Mouse (Mus musculus) stomach, postnatal 0 days (tissue): Measurements from ENCODE around the gene Ap1g2. TPM values are rescaled to one million over a fixed set of nuclear protein-coding genes. Genes with fewer than 3 reads are reported as not detected.

ENCODE experiments used
- ATAC-seq: fragments of 200-750 bp; cut with Nextera tagmentation; 2 replicates; pipeline ENCODE4 v1.8.0; 2017; ENCODE audit not compliant: low FRiP score, low TSS enrichment
- DNase-seq: peaks from one replicate; pipeline ENCODE4 v3.0.0-alpha.2; 2016; ENCODE audit warnings: low spot score
- H3K27ac ChIP-seq: fragments of 300-500 bp; sonication (generic); replicated peaks from 2 replicates; pipeline ENCODE4 v1.5.1; 2014; ENCODE audit warnings: mild to moderate bottlenecking, control low read depth
- H3K27me3 ChIP-seq: fragments of 300-500 bp; sonication (generic); 2 replicates; pipeline ENCODE4 v1.6.1; 2014; ENCODE audit warnings: low read length; ENCODE audit not compliant: control insufficient read depth, insufficient read depth
- H3K36me3 ChIP-seq: fragments of 300-500 bp; sonication (generic); 2 replicates; pipeline ENCODE4 v1.6.1; 2014; ENCODE audit warnings: low read length, mixed read lengths; ENCODE audit not compliant: control insufficient read depth, insufficient read depth
- H3K4me1 ChIP-seq: fragments of 300-500 bp; sonication (generic); replicated peaks from 2 replicates; pipeline ENCODE4 v1.6.1; 2014; ENCODE audit warnings: antibody characterized with exemption; ENCODE audit not compliant: control insufficient read depth, insufficient read depth
- H3K4me2 ChIP-seq: fragments of 300-500 bp; sonication (generic); replicated peaks from 2 replicates; pipeline ENCODE4 v1.6.1; 2014; ENCODE audit warnings: low read depth, mild to moderate bottlenecking, control low read depth, moderate library complexity
- H3K4me3 ChIP-seq: fragments of 300-500 bp; sonication (generic); 2 replicates; pipeline ENCODE4 v1.5.1; 2014; ENCODE audit warnings: low read depth, low read length, control low read depth
- H3K9ac ChIP-seq: fragments of 300-500 bp; sonication (generic); 2 replicates; pipeline ENCODE4 v1.6.1; 2014; ENCODE audit warnings: mild to moderate bottlenecking, low read length, control low read depth, mixed read lengths
- H3K9me3 ChIP-seq: fragments of 300-500 bp; sonication (generic); 2 replicates; pipeline ENCODE4 v1.6.1; 2016; ENCODE audit warnings: low read length; ENCODE audit not compliant: control insufficient read depth
- CTCF ChIP-seq: IDR thresholded peaks from 2 replicates; pipeline ENCODE4 v1.5.1; 2016; ENCODE audit warnings: antibody characterized with exemption, low read depth, mild to moderate bottlenecking, moderate library complexity
- EP300 ChIP-seq: optimal IDR thresholded peaks from 2 replicates; pipeline ENCODE3; 2016; ENCODE audit warnings: antibody characterized with exemption
- WGBS: fragments of 180-500 bp; shearing (Covaris S2); extraction: QIAGEN DNeasy Blood & Tissue Kit; methylation state at CpG from one replicate; pipeline ENCODE4 v1.1.7; 2014; 5-methylcytosine and 5-hydroxymethylcytosine counted together
- polyA plus RNA-seq: library from polyadenylated mRNA; unstranded; fragments of >200 nt; fragmentation: Nextera tagmentation; extraction: Ambion mirVana; gene quantifications from 2 replicates; pipeline ENCODE4 v1.2.1, GENCODE M21; 2015

Ap1g2 gene
- polyA plus RNA-seq, 1 experiment from 2014 or later = 26.4 TPM

DNA sequence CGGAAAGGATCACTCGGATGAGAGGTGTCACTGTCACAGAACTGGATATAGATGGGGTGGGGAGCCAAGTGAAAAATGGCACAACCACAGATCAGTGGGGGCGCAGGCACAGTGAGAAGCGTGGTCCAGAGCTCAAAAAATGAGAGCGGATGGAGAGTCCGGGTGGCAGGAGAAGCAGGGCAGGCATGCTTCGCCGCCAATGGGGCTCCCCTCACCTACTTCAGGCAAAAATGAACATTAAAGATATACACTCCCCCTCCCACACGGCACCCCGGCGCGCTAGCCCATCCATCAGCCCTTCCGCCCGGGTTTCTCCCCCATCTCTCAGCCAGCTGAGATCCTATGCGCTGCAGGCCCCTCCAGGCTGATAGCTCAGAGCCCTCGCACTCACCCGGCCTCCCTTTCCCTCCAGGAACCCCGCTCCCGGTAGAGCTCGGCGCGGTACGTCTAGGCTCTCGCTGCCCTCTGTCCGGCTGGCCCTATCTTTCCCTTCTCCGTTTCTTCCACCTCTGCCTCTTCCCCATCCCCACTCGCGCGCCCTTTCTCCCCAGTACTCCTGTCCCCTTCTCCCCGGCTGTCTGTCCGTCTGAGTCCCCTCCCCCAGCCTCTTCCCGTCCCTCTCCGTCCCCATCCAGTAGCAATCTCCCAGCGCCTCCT, 15.1 kb downstream of the Ap1g2 start:
- H3K4me1 ChIP-seq = peaks cover 7% of the 10 kb centered on the region
- no peak overlapping the region; the same call in none of the 2 replicates for H3K27ac ChIP-seq
- peak overlapping the region; percentile 58 for H3K4me3 ChIP-seq
- peak overlapping the region; percentile 56 for H3K9ac ChIP-seq
- H3K27me3 ChIP-seq = no peaks in the 10 kb centered on the region
- DNase-seq (peak; percentile 40), ATAC-seq (no peak)
- no peak for TF ChIP-seq EP300
- no peak for TF ChIP-seq CTCF
- WGBS = 7% methylated on average over 32 of the region's 34 CpGs
- H3K4me2 ChIP-seq = peak overlapping the region; percentile 80
- H3K9me3 ChIP-seq = no peaks in the 10 kb centered on the region
- H3K36me3 ChIP-seq = no peaks in the 10 kb centered on the region

DNA sequence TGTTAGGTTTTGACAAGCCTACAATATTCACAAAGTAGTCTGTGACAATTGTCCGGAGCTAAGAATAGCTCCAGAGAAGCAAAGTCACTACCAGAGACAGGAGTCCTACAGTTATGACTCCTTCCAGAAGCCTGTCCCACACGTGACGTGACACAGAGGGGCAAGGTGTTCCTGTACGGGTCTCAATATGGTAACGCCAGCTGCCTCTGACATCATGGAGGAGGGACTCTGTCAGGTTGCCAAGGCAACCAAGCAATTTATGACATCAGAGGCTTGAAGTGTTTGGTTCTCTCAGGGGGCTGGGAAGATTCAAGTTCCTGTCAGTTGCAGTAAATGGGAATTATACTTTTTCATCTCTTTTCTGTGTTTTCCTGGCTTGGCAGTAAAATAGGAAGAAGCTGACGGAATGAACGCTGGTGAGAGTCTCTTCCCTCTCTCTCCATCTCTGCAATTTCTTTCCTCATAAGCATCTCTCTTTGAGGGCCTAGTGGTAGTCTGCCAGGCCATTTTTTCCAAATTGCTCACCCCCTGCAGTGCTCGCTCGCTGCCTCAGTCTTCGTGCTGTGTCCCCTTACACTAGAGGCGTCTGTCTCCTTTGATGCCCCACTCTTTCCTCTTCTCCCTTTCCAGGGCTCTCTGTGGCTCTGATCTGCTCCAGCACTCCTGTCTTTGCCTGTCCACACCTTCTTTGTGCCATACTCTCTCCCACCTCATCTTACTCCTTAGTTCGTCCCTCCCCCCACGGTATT, 17.0 kb downstream of the Ap1g2 start:
- ATAC-seq (no peak), DNase-seq (no peak)
- WGBS = 69% methylated on average over 13 of the region's 13 CpGs
- H3K4me3 ChIP-seq = no peak overlapping the region
- no peak overlapping the region for H3K4me2 ChIP-seq
- no peaks in the 10 kb centered on the region for H3K4me1 ChIP-seq
- H3K9ac ChIP-seq = no peak overlapping the region
- H3K27me3 ChIP-seq = no peaks in the 10 kb centered on the region
- H3K36me3 ChIP-seq = no peaks in the 10 kb centered on the region
- TF ChIP-seq CTCF (no peak), EP300 (no peak)
- no peak overlapping the region for H3K27ac ChIP-seq
- H3K9me3 ChIP-seq = no peaks in the 10 kb centered on the region

DNA sequence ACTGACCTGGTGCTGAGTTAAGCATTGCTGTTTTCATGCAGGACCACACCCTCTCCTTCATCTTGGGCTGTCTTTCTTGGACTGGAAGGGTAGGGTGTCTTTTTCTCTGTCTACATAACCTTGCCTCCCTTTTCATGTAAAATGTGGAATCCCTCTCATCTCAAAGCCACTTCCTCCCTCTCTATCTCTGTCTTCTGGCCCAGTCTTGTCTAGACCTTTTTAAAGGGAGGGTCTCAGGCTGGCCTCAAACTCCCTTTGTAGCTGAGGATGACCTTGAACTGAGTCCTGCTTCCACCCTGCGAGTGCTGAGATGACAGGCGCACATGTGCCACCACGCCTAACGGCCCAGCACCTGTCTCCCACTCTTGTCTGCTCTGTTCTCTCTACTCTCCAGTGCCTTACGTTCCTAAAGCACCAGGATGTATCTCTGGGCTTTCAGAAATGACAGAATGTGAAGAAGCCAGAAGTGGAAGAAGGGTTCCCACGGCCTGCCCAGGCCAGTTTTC, 20.3 kb downstream of the Ap1g2 start:
- TF ChIP-seq CTCF (no peak), EP300 (no peak)

DNA sequence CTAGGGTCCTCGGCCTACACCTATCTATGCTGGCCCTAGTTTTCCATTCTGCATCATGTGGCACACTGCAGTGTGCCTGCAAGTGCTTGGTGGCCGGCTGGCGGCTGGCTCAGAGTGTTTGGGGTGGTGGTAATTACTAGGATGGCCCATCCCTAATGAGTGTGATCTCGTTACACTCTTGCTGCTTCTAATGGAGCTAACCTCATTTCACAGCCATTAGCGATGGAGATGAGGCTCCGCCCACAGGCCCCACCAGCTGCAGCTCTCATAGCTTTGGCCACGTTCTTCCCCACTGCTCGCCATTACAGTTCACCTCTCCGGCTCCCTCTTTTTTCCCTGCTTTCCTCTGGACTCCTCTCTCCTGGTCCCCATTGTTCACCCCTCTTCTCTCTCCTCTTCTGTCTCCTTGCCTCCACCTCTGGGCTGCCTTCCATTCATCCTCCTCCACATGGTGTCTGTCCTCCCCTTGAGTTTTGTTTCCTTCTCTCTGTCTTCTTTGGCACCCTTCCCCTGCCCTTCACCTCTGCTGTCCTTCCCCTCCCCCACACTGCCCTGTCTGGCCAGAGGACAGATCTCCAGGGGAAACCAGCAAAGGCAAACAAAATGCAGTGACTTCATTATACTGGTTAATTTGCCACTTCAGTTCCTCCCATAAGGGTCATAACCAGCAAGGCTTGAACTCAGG, 20.9 kb downstream of the Ap1g2 start:
- 66% methylated on average over 9 of the region's 9 CpGs for WGBS
- H3K9me3 ChIP-seq = no peaks in the 10 kb centered on the region
- no peak overlapping the region for H3K4me3 ChIP-seq
- DNase-seq = no peak
- no peaks in the 10 kb centered on the region for H3K36me3 ChIP-seq
- H3K27ac ChIP-seq = no peak overlapping the region
- TF ChIP-seq CTCF (no peak), EP300 (no peak)
- no peak overlapping the region for H3K4me2 ChIP-seq
- H3K9ac ChIP-seq = no peak overlapping the region
- no peaks in the 10 kb centered on the region for H3K27me3 ChIP-seq
- H3K4me1 ChIP-seq = no peaks in the 10 kb centered on the region
- no peak for ATAC-seq

More for the DNA sequence above, 20.3 kb downstream of the Ap1g2 start:
- Histone ChIP-seq H3K4me2 (no peak overlapping the region), H3K9me3 (no peaks in the 10 kb centered on the region), H3K9ac (no peak overlapping the region), H3K27me3 (no peaks in the 10 kb centered on the region), H3K4me3 (no peak overlapping the region), H3K27ac (no peak overlapping the region), H3K4me1 (no peaks in the 10 kb centered on the region), H3K36me3 (no peaks in the 10 kb centered on the region)
- WGBS = 88% methylated on average over 6 of the region's 6 CpGs
- ATAC-seq (no peak), DNase-seq (no peak)

DNA sequence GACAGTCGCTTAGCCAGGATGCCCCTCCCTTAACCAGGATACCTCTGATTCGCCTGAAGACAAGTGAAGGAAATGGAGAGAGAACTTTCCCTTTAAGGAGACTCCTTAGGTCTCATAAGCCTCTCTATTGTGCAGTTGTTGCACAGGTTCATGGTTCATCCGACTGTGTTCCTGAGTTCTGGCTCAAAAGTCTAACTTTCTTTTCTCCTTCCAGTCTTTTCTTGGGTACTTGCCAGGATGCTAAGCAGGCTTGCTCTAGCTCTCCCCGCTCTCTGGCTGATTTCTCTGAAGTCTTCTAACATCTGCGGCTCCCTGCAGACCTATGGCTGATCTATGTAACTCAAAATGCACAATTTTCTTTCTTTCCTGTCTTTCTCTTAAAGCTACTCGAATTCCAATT, 22.9 kb downstream of the Ap1g2 start:
- no peaks in the 10 kb centered on the region for H3K9me3 ChIP-seq
- 0 out of 2 replicates have a peak overlapping the region, but pooled peaks have one; percentile 14 for H3K9ac ChIP-seq
- WGBS = 45% methylated on average over 6 of the region's 6 CpGs
- H3K27me3 ChIP-seq = no peaks in the 10 kb centered on the region
- DNase-seq (no peak), ATAC-seq (no peak)
- no peak overlapping the region for H3K27ac ChIP-seq
- H3K4me2 ChIP-seq = no peak overlapping the region
- no peaks in the 10 kb centered on the region for H3K36me3 ChIP-seq
- no peaks in the 10 kb centered on the region for H3K4me1 ChIP-seq
- H3K4me3 ChIP-seq = no peak overlapping the region
- TF ChIP-seq EP300 (no peak), CTCF (no peak)
